Mouse (Mus musculus): ENCODE results near the gene Mpig6b.

- TF ChIP-seq GATA1 (IDR thresholded peaks at IDR 0.05; ENCODE audit: borderline replicate concordance, low read length) = no peak
- TF ChIP-seq FLI1 (IDR thresholded peaks at IDR 0.05; ENCODE audit: low read length) = no peak
These were observed 7.7 kb downstream of the Mpig6b start for GRCm38 (mm10) chr17:35058316-35058715.

Measured in megakaryocyte, embryonic 14.5 days (primary cell).